Mouse (Mus musculus) limb, embryonic 14.5 days (tissue): Measurements from ENCODE around the gene Nkiras1. TPM values are rescaled to one million over a fixed set of nuclear protein-coding genes. Genes with fewer than 3 reads are reported as not detected.
"Not testable (repeated sequence)": the region's sequence is repeated elsewhere in the genome, so short reads cannot be mapped to it uniquely, and the experiment has no call there.

Experiments used
- ATAC-seq: fragments of 200-750 bp; cut with Nextera tagmentation; 2 replicates; pipeline ENCODE4 v1.8.0; 2017; ENCODE audit warnings: low read depth, moderate number of reproducible peaks, moderate TSS enrichment; ENCODE audit not compliant: low FRiP score
- DNase-seq: peaks from one replicate; pipeline ENCODE4 v3.0.0-alpha.2; 2015; ENCODE audit warnings: low spot score
- H3K27ac ChIP-seq: fragments of 300-500 bp; sonication (generic); replicated peaks from 2 replicates; pipeline ENCODE4 v1.5.1; 2014; ENCODE audit warnings: low read depth, mild to moderate bottlenecking, low read length, moderate library complexity, mixed read lengths
- H3K27me3 ChIP-seq: fragments of 300-500 bp; sonication (generic); 2 replicates; pipeline ENCODE4 v1.6.1; 2014; ENCODE audit warnings: low read length, mixed read lengths; ENCODE audit not compliant: control insufficient read depth, insufficient read depth
- H3K36me3 ChIP-seq: fragments of 300-500 bp; sonication (generic); 2 replicates; pipeline ENCODE4 v1.6.1; 2014; ENCODE audit warnings: mild to moderate bottlenecking, low read length, moderate library complexity, mixed read lengths; ENCODE audit not compliant: control insufficient read depth, insufficient read depth
- H3K4me1 ChIP-seq: fragments of 300-500 bp; sonication (generic); 2 replicates; pipeline ENCODE4 v1.6.1; 2014; ENCODE audit warnings: antibody characterized with exemption, low read length, mixed read lengths; ENCODE audit not compliant: control insufficient read depth, insufficient read depth
- H3K4me2 ChIP-seq: fragments of 300-500 bp; sonication (generic); replicated peaks from 2 replicates; pipeline ENCODE4 v1.6.1; 2014; ENCODE audit warnings: low read depth, mild to moderate bottlenecking, low read length, moderate library complexity; ENCODE audit not compliant: severe bottlenecking
- H3K4me3 ChIP-seq: fragments of 300-500 bp; sonication (generic); replicated peaks from 2 replicates; pipeline ENCODE4 v1.5.1; 2014; ENCODE audit warnings: low read length
- H3K9ac ChIP-seq: fragments of 300-500 bp; sonication (generic); 2 replicates; pipeline ENCODE4 v1.6.1; 2014; ENCODE audit warnings: mild to moderate bottlenecking, low read depth, low read length, moderate library complexity; ENCODE audit not compliant: severe bottlenecking
- H3K9me3 ChIP-seq: fragments of 300-500 bp; sonication (generic); 2 replicates; pipeline ENCODE4 v1.6.1; 2016; ENCODE audit warnings: low read length; ENCODE audit not compliant: control insufficient read depth
- POLR2A ChIP-seq: fragments of 200-500 bp; IDR thresholded peaks from 2 replicates; pipeline ENCODE4 v1.8.0; 2012; ENCODE audit warnings: inconsistent platforms, mild to moderate bottlenecking, moderate library complexity, borderline replicate concordance; ENCODE audit not compliant: insufficient read depth, insufficient read length; ENCODE audit errors: extremely low read depth
- WGBS: fragments of 180-500 bp; shearing (Covaris S2); extraction: QIAGEN DNeasy Blood & Tissue Kit; methylation state at CpG from one replicate; pipeline ENCODE4 v1.1.7; 2014; 5-methylcytosine and 5-hydroxymethylcytosine counted together
- polyA plus RNA-seq, 2 experiments: library from polyadenylated mRNA; depleted of rRNA in 1 of 2; stranded (reverse) in 1 of 2; unstranded in 1 of 2; fragments of >200 nt; fragmentation: Nextera tagmentation in 1 of 2; extraction: Ambion mirVana in 1 of 2; gene quantifications; 2 replicates each; pipeline versions ENCODE4 v1.2.1 to v1.2.3; 2012 to 2014

Nkiras1 gene
- polyA plus RNA-seq, 2 experiments, result 18.5 to 25.0 TPM

DNA sequence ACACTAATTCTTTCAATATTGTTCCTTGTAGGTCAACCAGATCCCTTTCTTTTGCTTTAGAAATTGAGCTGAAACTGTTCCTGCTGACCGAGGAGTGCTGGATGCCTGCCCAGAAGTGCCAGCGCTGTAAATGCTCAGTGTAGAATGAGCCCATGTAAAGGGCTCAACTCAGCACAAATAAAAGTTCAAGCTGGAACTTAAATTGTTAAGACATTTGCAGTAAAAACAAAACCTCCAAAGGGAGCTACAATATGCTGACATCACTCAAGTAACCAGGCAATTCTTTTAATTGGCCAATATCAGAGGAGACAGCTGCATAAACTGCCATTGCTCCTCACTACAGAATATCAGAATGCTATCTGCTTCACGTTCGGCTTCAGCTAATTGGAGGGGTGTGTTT is 7.5 kb upstream of the Nkiras1 start:
- ATAC-seq (peak; percentile 74), DNase-seq (peak; percentile 68)
- no peak overlapping the region; the same call in 1 of the 2 replicates for H3K27ac ChIP-seq
- H3K4me2 ChIP-seq, result no peak overlapping the region
- H3K4me3 ChIP-seq, result no peak overlapping the region
- H3K36me3 ChIP-seq, result peaks cover 19% of the 10 kb centered on the region
- H3K9ac ChIP-seq, result no peak overlapping the region
- 0 out of 2 replicates have a peak, but pooled peaks cover 4% of the 10 kb centered on the region for H3K9me3 ChIP-seq
- WGBS, result 31% methylated on average over 4 of the region's 4 CpGs
- H3K4me1 ChIP-seq, result peaks cover 7% of the 10 kb centered on the region; the same call in 1 of the 2 replicates
- no peak for TF ChIP-seq POLR2A
- no peaks in the 10 kb centered on the region for H3K27me3 ChIP-seq

DNA sequence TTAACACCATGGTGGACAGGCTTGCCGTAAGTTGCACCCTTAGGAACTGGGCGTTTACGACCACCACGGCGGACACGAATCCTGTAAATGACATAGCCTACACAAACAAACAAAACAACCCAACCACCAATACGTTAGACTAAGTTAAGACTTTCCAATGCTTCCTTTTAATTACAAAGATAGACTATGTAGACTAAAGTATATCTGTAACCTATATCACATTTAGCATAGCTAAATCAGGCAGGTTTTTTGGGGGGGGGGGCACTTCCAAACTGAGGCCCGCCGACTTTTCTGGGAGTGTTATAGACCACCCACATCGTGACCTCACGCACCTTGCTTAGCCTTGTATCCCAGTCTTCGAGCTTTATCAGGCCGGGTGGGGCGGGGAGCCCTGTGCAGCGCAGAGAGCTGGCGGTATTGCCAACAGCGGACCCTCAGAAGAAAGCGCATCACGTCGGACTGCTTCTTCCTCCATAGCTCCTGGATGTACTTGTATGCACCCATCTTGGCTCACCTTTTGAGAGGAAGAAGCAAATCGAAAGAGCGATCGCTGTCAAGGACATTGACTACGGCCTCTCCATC is 898 bp upstream of the Nkiras1 start:
- H3K9ac ChIP-seq, result peak overlapping the region; percentile 99
- not testable (repeated sequence) for H3K9me3 ChIP-seq, H3K4me1 ChIP-seq, H3K27me3 ChIP-seq, ATAC-seq
- H3K4me2 ChIP-seq, result peak overlapping the region; percentile 76
- peak overlapping the region; percentile 86 for H3K27ac ChIP-seq
- peak overlapping the region; percentile 92 for H3K4me3 ChIP-seq
- 0% methylated on average over 15 of the region's 24 CpGs for WGBS
- peaks cover 29% of the 10 kb centered on the region for H3K36me3 ChIP-seq
- peak; percentile 23 for DNase-seq

DNA sequence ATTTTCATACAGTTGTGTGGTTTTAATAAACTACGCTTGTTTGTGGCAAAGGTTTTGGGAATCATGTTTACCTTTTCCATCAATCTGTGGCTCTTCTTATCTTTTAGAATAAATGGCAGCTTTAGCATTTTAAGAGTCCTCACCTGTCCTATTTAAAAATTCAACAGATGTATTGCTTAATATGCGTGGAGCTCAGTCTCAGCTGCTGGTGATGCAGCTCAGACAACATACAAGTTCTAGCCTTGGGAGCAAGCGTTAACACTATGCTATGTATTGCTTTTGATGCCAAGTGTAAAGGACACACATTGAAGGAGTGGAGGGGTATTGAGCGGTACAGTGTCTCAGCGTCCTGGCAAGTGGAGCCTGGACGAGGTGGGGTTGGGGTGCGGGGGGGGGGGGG is 730 bp downstream of the Nkiras1 start:
- ATAC-seq (no peak), DNase-seq (no peak)
- 5% methylated on average over 7 of the region's 7 CpGs for WGBS
- peaks cover 6% of the 10 kb centered on the region for H3K4me1 ChIP-seq
- peaks cover 26% of the 10 kb centered on the region for H3K36me3 ChIP-seq
- H3K27ac ChIP-seq, result no peak overlapping the region; the same call in 1 of the 2 replicates
- peak overlapping the region; percentile 60 for H3K4me2 ChIP-seq
- H3K9ac ChIP-seq, result peak overlapping the region; percentile 76; the same call in 1 of the 2 replicates
- no peak for TF ChIP-seq POLR2A
- no peaks in the 10 kb centered on the region for H3K9me3 ChIP-seq
- H3K4me3 ChIP-seq, result peak overlapping the region; percentile 92
- H3K27me3 ChIP-seq, result no peaks in the 10 kb centered on the region

DNA sequence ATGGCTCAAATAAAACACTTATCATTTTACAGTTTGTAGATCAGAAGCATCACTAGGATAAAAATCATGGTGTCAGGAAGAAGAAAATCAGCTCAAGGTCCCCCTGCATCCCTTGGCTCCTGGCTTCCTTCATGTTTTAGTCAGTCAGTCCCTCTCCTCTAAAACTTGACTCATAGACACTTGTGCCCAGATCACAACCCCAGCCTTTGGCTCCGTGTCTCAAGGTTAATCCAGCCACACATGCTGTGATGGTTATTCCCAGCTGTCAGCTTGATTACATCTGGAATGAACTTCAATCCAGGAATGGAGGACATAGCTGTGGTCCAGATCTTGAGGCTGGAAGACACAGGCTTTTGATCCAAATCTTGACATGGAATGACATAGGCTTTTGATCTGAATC is 3.6 kb downstream of the Nkiras1 start:
- H3K9me3 ChIP-seq, result no peaks in the 10 kb centered on the region
- H3K27ac ChIP-seq, result no peak overlapping the region
- peaks cover 3% of the 10 kb centered on the region for H3K4me1 ChIP-seq
- no peak for TF ChIP-seq POLR2A
- no peak for DNase-seq
- H3K4me3 ChIP-seq, result no peak overlapping the region
- H3K36me3 ChIP-seq, result peaks cover 25% of the 10 kb centered on the region
- WGBS, result 79% methylated on average over 1 of the region's 1 CpGs
- H3K4me2 ChIP-seq, result no peak overlapping the region
- ATAC-seq, result no peak
- H3K9ac ChIP-seq, result no peak overlapping the region
- H3K27me3 ChIP-seq, result no peaks in the 10 kb centered on the region

DNA sequence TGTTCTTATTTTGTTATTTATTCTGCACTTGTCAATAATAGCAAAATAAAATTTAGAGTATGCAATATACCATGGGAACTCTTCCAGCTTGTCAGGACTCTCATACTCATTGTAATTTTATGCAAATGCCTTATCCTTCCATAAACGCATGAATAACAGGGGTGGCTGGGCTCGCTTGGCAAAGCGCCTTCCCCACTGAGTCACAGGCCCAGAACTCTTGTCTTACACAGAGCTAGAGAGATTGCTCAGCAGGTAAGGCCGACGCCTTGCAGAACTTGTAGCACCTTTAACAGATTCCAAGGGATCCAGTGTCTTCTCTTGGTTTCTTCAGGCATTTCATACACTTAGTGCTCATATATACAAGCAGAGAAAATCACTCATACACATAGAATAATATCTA is 9.4 kb downstream of the Nkiras1 start:
- DNase-seq, result no peak
- H3K4me3 ChIP-seq, result no peak overlapping the region

More for the DNA sequence above, 9.4 kb downstream of the Nkiras1 start:
- Histone ChIP-seq H3K27me3 (no peaks in the 10 kb centered on the region), H3K4me1 (no peaks in the 10 kb centered on the region), H3K27ac (no peak overlapping the region), H3K9me3 (no peaks in the 10 kb centered on the region), H3K4me2 (no peak overlapping the region), H3K9ac (no peak overlapping the region), H3K36me3 (peaks cover 59% of the 10 kb centered on the region)
- 83% methylated on average over 5 of the region's 5 CpGs for WGBS
- TF ChIP-seq POLR2A, result no peak
- no peak for ATAC-seq
